Mouse (Mus musculus): Measurements from ENCODE around the gene Vwa8. TPM values are rescaled to one million over a fixed set of nuclear protein-coding genes. Genes with fewer than 3 reads are reported as not detected.

Vwa8 gene
- polyA plus RNA-seq, 1 experiment from 2014 or later = 14.7 TPM

DNA sequence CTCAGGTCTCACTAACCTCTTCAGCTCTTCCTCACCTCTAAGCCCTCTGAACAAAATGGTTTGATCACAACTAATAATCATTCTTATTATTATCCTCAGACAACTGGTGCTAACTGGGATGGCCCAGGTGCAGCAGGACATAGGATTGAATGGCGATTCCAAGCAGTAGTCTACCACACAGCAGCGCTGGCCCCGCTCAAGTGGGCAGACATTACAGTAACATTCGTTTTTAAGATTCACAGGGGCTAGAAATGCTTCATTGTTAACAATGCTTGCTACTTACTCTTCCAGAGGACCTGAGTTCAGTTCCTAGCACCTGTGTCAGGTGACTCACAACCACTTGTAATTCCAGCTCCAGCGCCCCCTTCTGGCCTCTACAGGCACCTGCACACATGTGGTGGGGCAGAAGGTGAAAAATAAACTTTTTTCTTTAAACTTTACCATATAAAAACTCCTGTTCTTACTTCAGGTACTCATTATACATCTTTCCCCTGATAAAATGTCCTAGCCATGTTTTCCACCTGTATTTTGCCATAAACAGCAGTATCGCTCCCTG, 290.3 kb downstream of the Vwa8 start:
- Histone ChIP-seq H3K27ac (ENCODE audit: low read length) (no peak overlapping the region), H3K9ac (replicated peaks; ENCODE audit: low read depth, low read length) (no peak overlapping the region), H3K36me3 (ENCODE audit: control insufficient read depth, insufficient read depth, low read length) (no peaks in the 10 kb centered on the region), H3K4me3 (ENCODE audit: low read depth, low read length) (no peak overlapping the region), H3K27me3 (ENCODE audit: control insufficient read depth, insufficient read depth, low read length) (no peaks in the 10 kb centered on the region), H3K4me2 (replicated peaks; ENCODE audit: low read depth, low read length) (no peak overlapping the region), H3K9me3 (ENCODE audit: control insufficient read depth, low read depth, low read length) (no peaks in the 10 kb centered on the region), H3K4me1 (ENCODE audit: control insufficient read depth, insufficient read depth, low read length) (peaks cover 13% of the 10 kb centered on the region)
- 92% methylated on average over 6 of the region's 6 CpGs for WGBS
- no peak for ATAC-seq (ENCODE audit: insufficient number of reproducible peaks, insufficient read depth, low FRiP score, low read depth)

DNA sequence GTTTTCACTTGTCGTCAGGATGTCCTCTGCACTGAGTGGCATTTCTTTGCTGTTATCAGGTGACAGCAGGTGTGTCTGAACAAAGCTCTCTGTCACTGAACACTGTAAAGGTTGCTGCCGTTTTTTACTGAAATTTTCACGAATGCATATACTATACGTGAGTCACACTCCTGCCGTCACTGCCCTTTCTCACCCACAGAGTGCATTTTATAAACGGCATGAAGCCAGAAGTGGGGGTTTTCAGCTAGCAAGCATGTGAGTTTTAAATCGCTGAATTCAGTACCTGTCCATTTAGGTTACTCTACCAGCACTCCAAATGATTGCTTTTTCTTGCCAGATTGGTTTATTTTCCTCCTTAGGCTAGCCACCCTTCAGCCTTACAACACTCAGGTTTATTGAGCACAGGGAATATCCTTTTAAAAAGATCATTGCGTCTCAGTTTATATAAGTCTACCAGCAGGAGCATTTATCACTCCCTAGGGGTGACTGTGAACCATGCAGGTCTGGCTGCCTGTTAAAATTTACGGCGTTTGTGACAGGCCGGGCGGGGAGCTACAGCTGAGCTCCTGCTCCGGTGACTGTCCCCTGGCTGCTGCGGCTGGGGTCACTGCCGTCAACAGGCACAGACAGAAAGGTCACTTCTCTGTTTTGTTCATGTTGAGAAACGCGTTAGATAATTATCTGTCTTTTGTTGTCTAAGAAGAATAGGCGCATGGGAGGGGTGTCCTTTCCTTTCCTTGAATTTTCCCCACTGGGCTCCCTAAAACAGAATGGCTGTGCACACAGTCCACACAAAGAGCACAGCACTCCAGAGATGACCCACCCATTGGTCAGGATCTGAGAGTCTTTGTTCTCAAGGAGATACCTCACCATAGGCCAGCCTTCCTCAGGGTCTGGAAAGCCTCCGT, 291.3 kb downstream of the Vwa8 start:
- 22% methylated on average over 19 of the region's 19 CpGs for WGBS
- Histone ChIP-seq H3K4me2 (replicated peaks; ENCODE audit: low read depth, low read length) (no peak overlapping the region), H3K27ac (ENCODE audit: low read length) (no peak overlapping the region), H3K9me3 (ENCODE audit: control insufficient read depth, low read depth, low read length) (no peaks in the 10 kb centered on the region), H3K36me3 (ENCODE audit: control insufficient read depth, insufficient read depth, low read length) (no peaks in the 10 kb centered on the region), H3K9ac (replicated peaks; ENCODE audit: low read depth, low read length) (no peak overlapping the region; the same call in 1 of the 2 replicates), H3K4me1 (ENCODE audit: control insufficient read depth, insufficient read depth, low read length) (peaks cover 7% of the 10 kb centered on the region; the same call in 1 of the 2 replicates), H3K27me3 (ENCODE audit: control insufficient read depth, insufficient read depth, low read length) (no peaks in the 10 kb centered on the region), H3K4me3 (ENCODE audit: low read depth, low read length) (no peak overlapping the region)
- no peak for ATAC-seq (ENCODE audit: insufficient number of reproducible peaks, insufficient read depth, low FRiP score, low read depth)

DNA sequence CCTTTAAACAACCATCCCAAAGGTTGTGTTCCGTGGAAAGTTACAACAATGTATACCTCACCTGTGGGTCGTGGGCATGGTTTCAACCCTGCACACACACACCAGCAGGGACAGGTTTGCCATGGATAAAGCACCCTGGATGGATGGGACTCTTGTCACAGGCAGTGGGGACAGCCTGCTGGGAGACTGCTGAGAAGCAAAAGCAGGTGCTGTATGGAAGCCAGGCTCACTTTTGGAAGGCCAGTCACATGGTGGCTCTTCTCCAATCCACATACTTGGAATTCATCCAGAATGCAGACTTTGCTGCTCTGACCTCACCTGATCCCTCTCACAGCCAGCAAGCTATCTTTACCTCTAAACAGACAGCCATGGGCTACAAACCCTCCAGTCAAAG, 292.0 kb downstream of the Vwa8 start:
- ATAC-seq (ENCODE audit: insufficient number of reproducible peaks, insufficient read depth, low FRiP score, low read depth) = no peak
- WGBS = 70% methylated on average over 2 of the region's 2 CpGs
- H3K4me3 ChIP-seq (ENCODE audit: low read depth, low read length) = no peak overlapping the region
- H3K27ac ChIP-seq (ENCODE audit: low read length) = 0 out of 2 replicates have a peak overlapping the region, but pooled peaks have one; percentile 0
- no peaks in the 10 kb centered on the region for H3K36me3 ChIP-seq (ENCODE audit: control insufficient read depth, insufficient read depth, low read length)
- H3K27me3 ChIP-seq (ENCODE audit: control insufficient read depth, insufficient read depth, low read length) = no peaks in the 10 kb centered on the region
- H3K4me1 ChIP-seq (ENCODE audit: control insufficient read depth, insufficient read depth, low read length) = peaks cover 7% of the 10 kb centered on the region; the same call in 1 of the 2 replicates
- H3K4me2 ChIP-seq (replicated peaks; ENCODE audit: low read depth, low read length) = no peak overlapping the region
- H3K9ac ChIP-seq (replicated peaks; ENCODE audit: low read depth, low read length) = no peak overlapping the region
- H3K9me3 ChIP-seq (ENCODE audit: control insufficient read depth, low read depth, low read length) = no peaks in the 10 kb centered on the region

- 90% methylated on average over 4 of the region's 4 CpGs for WGBS
- Histone ChIP-seq H3K4me1 (ENCODE audit: control insufficient read depth, insufficient read depth, low read length) (peaks cover 7% of the 10 kb centered on the region; the same call in 1 of the 2 replicates), H3K4me3 (ENCODE audit: low read depth, low read length) (no peak overlapping the region), H3K9ac (replicated peaks; ENCODE audit: low read depth, low read length) (no peak overlapping the region), H3K36me3 (ENCODE audit: control insufficient read depth, insufficient read depth, low read length) (no peaks in the 10 kb centered on the region), H3K4me2 (replicated peaks; ENCODE audit: low read depth, low read length) (no peak overlapping the region), H3K27ac (ENCODE audit: low read length) (no peak overlapping the region), H3K9me3 (ENCODE audit: control insufficient read depth, low read depth, low read length) (no peaks in the 10 kb centered on the region), H3K27me3 (ENCODE audit: control insufficient read depth, insufficient read depth, low read length) (no peaks in the 10 kb centered on the region)
- no peak for ATAC-seq (ENCODE audit: insufficient number of reproducible peaks, insufficient read depth, low FRiP score, low read depth)
These were observed 293.5 kb downstream of the Vwa8 start for GRCm38 (mm10) chr14:79142342-79142741.

- Histone ChIP-seq H3K36me3 (ENCODE audit: control insufficient read depth, insufficient read depth, low read length) (no peaks in the 10 kb centered on the region), H3K27ac (ENCODE audit: low read length) (no peak overlapping the region), H3K4me3 (ENCODE audit: low read depth, low read length) (no peak overlapping the region), H3K4me2 (replicated peaks; ENCODE audit: low read depth, low read length) (no peak overlapping the region), H3K9me3 (ENCODE audit: control insufficient read depth, low read depth, low read length) (no peaks in the 10 kb centered on the region), H3K9ac (replicated peaks; ENCODE audit: low read depth, low read length) (no peak overlapping the region), H3K27me3 (ENCODE audit: control insufficient read depth, insufficient read depth, low read length) (no peaks in the 10 kb centered on the region), H3K4me1 (ENCODE audit: control insufficient read depth, insufficient read depth, low read length) (peaks cover 7% of the 10 kb centered on the region; the same call in 1 of the 2 replicates)
- WGBS = 90% methylated on average over 9 of the region's 9 CpGs
- ATAC-seq (ENCODE audit: insufficient number of reproducible peaks, insufficient read depth, low FRiP score, low read depth) = no peak
These were observed 294.8 kb downstream of the Vwa8 start for GRCm38 (mm10) chr14:79143696-79144095.

DNA sequence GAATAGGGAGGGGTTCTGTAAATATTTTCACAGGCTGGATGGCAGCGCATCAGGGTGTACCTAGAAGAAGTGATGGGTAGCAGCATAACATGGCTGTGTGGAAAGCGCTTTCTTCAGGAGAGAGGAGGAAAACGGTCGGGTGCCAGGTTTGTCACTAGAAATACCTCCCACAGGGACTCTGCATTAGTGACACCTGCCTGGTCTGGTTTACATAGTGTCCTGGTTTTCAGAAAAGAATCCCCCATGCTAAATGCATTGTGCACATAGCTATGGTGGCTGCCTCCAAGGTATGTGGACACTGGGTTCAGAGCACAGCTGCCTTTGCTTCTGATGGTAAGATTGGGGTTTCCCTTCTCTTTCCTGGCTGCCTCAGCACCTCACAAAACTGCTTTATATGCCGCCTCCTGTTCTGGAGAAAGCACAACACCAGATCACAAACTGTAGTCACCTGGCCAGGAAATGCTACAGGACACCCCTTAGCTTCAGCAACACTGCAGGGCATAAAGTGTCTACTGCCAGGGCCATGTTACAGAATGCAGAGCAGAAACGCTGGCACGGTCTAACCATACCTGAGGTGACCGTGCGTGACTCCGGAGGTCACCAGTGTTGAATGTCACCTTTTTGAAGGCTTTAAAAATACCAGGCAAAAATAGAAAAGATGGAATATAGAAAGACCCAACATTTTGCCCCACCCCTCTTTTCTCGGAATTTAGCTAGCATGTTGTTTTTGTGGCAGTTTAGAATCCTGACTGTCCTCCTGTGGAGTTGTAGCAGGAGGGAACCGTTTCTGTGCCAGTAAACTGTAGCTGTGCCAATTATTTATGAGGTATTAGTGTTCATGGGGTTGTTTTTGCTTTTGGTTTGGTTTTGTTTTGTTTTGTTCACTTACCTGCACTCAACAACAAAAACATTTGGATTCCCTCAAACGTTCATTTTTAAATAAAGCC, 295.7 kb downstream of the Vwa8 start:
- WGBS = 85% methylated on average over 13 of the region's 13 CpGs
- ATAC-seq (ENCODE audit: insufficient number of reproducible peaks, insufficient read depth, low FRiP score, low read depth) = no peak

GRCm38 (mm10) chr14:79151711-79152110, 302.9 kb downstream of the Vwa8 start:
- Histone ChIP-seq H3K9me3 (ENCODE audit: control insufficient read depth, low read depth, low read length) (no peaks in the 10 kb centered on the region), H3K36me3 (ENCODE audit: control insufficient read depth, insufficient read depth, low read length) (no peaks in the 10 kb centered on the region), H3K4me2 (replicated peaks; ENCODE audit: low read depth, low read length) (no peak overlapping the region), H3K27me3 (ENCODE audit: control insufficient read depth, insufficient read depth, low read length) (no peaks in the 10 kb centered on the region), H3K4me1 (ENCODE audit: control insufficient read depth, insufficient read depth, low read length) (no peaks in the 10 kb centered on the region), H3K27ac (ENCODE audit: low read length) (no peak overlapping the region), H3K9ac (replicated peaks; ENCODE audit: low read depth, low read length) (no peak overlapping the region), H3K4me3 (ENCODE audit: low read depth, low read length) (no peak overlapping the region)
- ATAC-seq (ENCODE audit: insufficient number of reproducible peaks, insufficient read depth, low FRiP score, low read depth) = no peak
- WGBS = 83% methylated on average over 7 of the region's 7 CpGs

More for the DNA sequence above, 295.7 kb downstream of the Vwa8 start:
- Histone ChIP-seq H3K27ac (ENCODE audit: low read length) (no peak overlapping the region), H3K9ac (replicated peaks; ENCODE audit: low read depth, low read length) (no peak overlapping the region), H3K9me3 (ENCODE audit: control insufficient read depth, low read depth, low read length) (no peaks in the 10 kb centered on the region), H3K4me3 (ENCODE audit: low read depth, low read length) (no peak overlapping the region), H3K36me3 (ENCODE audit: control insufficient read depth, insufficient read depth, low read length) (no peaks in the 10 kb centered on the region), H3K4me1 (ENCODE audit: control insufficient read depth, insufficient read depth, low read length) (peaks cover 7% of the 10 kb centered on the region; the same call in 1 of the 2 replicates), H3K4me2 (replicated peaks; ENCODE audit: low read depth, low read length) (no peak overlapping the region), H3K27me3 (ENCODE audit: control insufficient read depth, insufficient read depth, low read length) (no peaks in the 10 kb centered on the region)

- 81% methylated on average over 6 of the region's 6 CpGs for WGBS
- no peak for ATAC-seq (ENCODE audit: insufficient number of reproducible peaks, insufficient read depth, low FRiP score, low read depth)
- Histone ChIP-seq H3K4me3 (ENCODE audit: low read depth, low read length) (no peak overlapping the region), H3K9ac (replicated peaks; ENCODE audit: low read depth, low read length) (no peak overlapping the region), H3K4me2 (replicated peaks; ENCODE audit: low read depth, low read length) (no peak overlapping the region), H3K27me3 (ENCODE audit: control insufficient read depth, insufficient read depth, low read length) (no peaks in the 10 kb centered on the region), H3K9me3 (ENCODE audit: control insufficient read depth, low read depth, low read length) (no peaks in the 10 kb centered on the region), H3K27ac (ENCODE audit: low read length) (no peak overlapping the region), H3K4me1 (ENCODE audit: control insufficient read depth, insufficient read depth, low read length) (peaks cover 13% of the 10 kb centered on the region; the same call in 1 of the 2 replicates), H3K36me3 (ENCODE audit: control insufficient read depth, insufficient read depth, low read length) (no peaks in the 10 kb centered on the region)
These were observed 305.0 kb downstream of the Vwa8 start for GRCm38 (mm10) chr14:79153896-79154295.

Measured in stomach, embryonic 14.5 days (tissue).